Mouse (Mus musculus) cerebellum, adult 2 months (tissue): ENCODE data around the gene Fbp1.

Source experiments
- CTCF ChIP-seq: fragments of 200-500 bp; IDR thresholded peaks from 2 replicates; pipeline ENCODE4 v1.5.1; 2011; ENCODE audit warnings: low read depth, mild to moderate bottlenecking, control low read depth, low read length, moderate library complexity, borderline replicate concordance; ENCODE audit not compliant: insufficient read depth
- POLR2A ChIP-seq: fragments of 200-500 bp; IDR thresholded peaks from 2 replicates; pipeline ENCODE4 v1.6.1; 2011; ENCODE audit warnings: low read length, control low read depth, borderline replicate concordance; ENCODE audit not compliant: insufficient read depth

GRCm38 (mm10) chr13:62865651-62866315 is 22.3 kb downstream of the Fbp1 start:
- TF ChIP-seq CTCF (no peak), POLR2A (no peak)
